ENCODE assay signal across 8 mouse cellular contexts in genomic region chr11:70002471-70002870, GRCm38 (mm10). TPM values are rescaled to one million over a fixed set of nuclear protein-coding genes. Genes with fewer than 3 reads are reported as not detected.
A peak's percentile ranks its signal among the peaks of the same experiment; 100 is the strongest.
DNase-seq lines count a peak whose midpoint lies in the region; ATAC-seq and TF ChIP-seq lines count a peak whose summit lies in the region.

No protein-coding gene starts in this region.

- no peak for ATAC-seq in kidney, embryonic 16.5 days (ENCODE audit: low FRiP score, low TSS enrichment)
- ATAC-seq in embryonic facial prominence, embryonic 14.5 days (ENCODE audit: low read depth): no peak
- ATAC-seq in hindbrain, postnatal 0 days: no peak
- ATAC-seq in midbrain, postnatal 0 days (ENCODE audit: low FRiP score): no peak
- no peak for ATAC-seq in megakaryocyte-erythroid progenitor cell, adult 5-6 weeks (replicated peaks; ENCODE audit: low FRiP score, low TSS enrichment, poor library complexity, severe bottlenecking)

- peak overlapping the region; percentile 82 for H3K4me2 ChIP-seq in kidney, embryonic 16.5 days (replicated peaks; ENCODE audit: low read depth, low read length)
- peak overlapping the region; percentile 94 for H3K4me2 ChIP-seq in embryonic facial prominence, embryonic 14.5 days (ENCODE audit: low read depth, low read length)
- H3K4me2 ChIP-seq in hindbrain, postnatal 0 days (ENCODE audit: low read depth, low read length): peak overlapping the region; percentile 92
- peak overlapping the region; percentile 89 for H3K4me2 ChIP-seq in midbrain, postnatal 0 days (ENCODE audit: low read depth, low read length, poor library complexity, severe bottlenecking)

- DNase-seq in kidney, adult 11 months: no peak
- DNase-seq in embryonic facial prominence, embryonic 14.5 days (ENCODE audit: low spot score): no peak
- DNase-seq in hindbrain, postnatal 0 days (ENCODE audit: low spot score): no peak
- DNase-seq in midbrain, postnatal 0 days (ENCODE audit: low spot score): no peak
- DNase-seq in thymus, postnatal 4 days: no peak
- DNase-seq in gastrocnemius, adult 18-20 months (ENCODE audit: low spot score): no peak

- H3K36me3 ChIP-seq in kidney, embryonic 16.5 days (ENCODE audit: insufficient read depth, low read length): peaks cover 54% of the 10 kb centered on the region
- peaks cover 57% of the 10 kb centered on the region for H3K36me3 ChIP-seq in embryonic facial prominence, embryonic 14.5 days (ENCODE audit: control insufficient read depth, insufficient read depth, low read length)
- peaks cover 37% of the 10 kb centered on the region for H3K36me3 ChIP-seq in hindbrain, postnatal 0 days (ENCODE audit: insufficient read depth, low read length)
- H3K36me3 ChIP-seq in midbrain, postnatal 0 days (ENCODE audit: insufficient read depth, low read length): peaks cover 34% of the 10 kb centered on the region

- H3K27me3 ChIP-seq in kidney, embryonic 16.5 days (ENCODE audit: insufficient read depth, low read length): no peaks in the 10 kb centered on the region
- H3K27me3 ChIP-seq in embryonic facial prominence, embryonic 14.5 days (replicated peaks; ENCODE audit: control insufficient read depth, insufficient read depth, low read length): no peaks in the 10 kb centered on the region
- H3K27me3 ChIP-seq in hindbrain, postnatal 0 days (ENCODE audit: insufficient read depth, low read length): no peaks in the 10 kb centered on the region
- no peaks in the 10 kb centered on the region for H3K27me3 ChIP-seq in midbrain, postnatal 0 days (ENCODE audit: insufficient read depth, low read length)

- no peak for TF ChIP-seq CTCF in hindbrain, postnatal 0 days (IDR thresholded peaks at IDR 0.05; ENCODE audit: low read depth)
- no peak for TF ChIP-seq CTCF in midbrain, postnatal 0 days (IDR thresholded peaks at IDR 0.05)

- no peak overlapping the region for H3K4me3 ChIP-seq in kidney, embryonic 16.5 days (ENCODE audit: low read length)
- peak overlapping the region; percentile 74 for H3K4me3 ChIP-seq in embryonic facial prominence, embryonic 14.5 days (ENCODE audit: low read depth, low read length)
- H3K4me3 ChIP-seq in hindbrain, postnatal 0 days (ENCODE audit: low read length): peak overlapping the region; percentile 67
- peak overlapping the region; percentile 81; the same call in 1 of the 2 replicates for H3K4me3 ChIP-seq in midbrain, postnatal 0 days (ENCODE audit: low read depth, low read length)

- H3K27ac ChIP-seq in kidney, embryonic 16.5 days (ENCODE audit: low read length): no peak overlapping the region
- H3K27ac ChIP-seq in embryonic facial prominence, embryonic 14.5 days (replicated peaks; ENCODE audit: low read depth, low read length): no peak overlapping the region
- H3K27ac ChIP-seq in hindbrain, postnatal 0 days: no peak overlapping the region
- no peak overlapping the region for H3K27ac ChIP-seq in midbrain, postnatal 0 days (ENCODE audit: low read depth, low read length)

- peaks cover 33% of the 10 kb centered on the region for H3K4me1 ChIP-seq in kidney, embryonic 16.5 days (ENCODE audit: insufficient read depth, low read length)
- H3K4me1 ChIP-seq in embryonic facial prominence, embryonic 14.5 days (ENCODE audit: control insufficient read depth, insufficient read depth, low read length): peaks cover 19% of the 10 kb centered on the region
- peaks cover 22% of the 10 kb centered on the region for H3K4me1 ChIP-seq in hindbrain, postnatal 0 days (ENCODE audit: insufficient read depth, low read length)
- H3K4me1 ChIP-seq in midbrain, postnatal 0 days (ENCODE audit: insufficient read depth, low read length): peaks cover 17% of the 10 kb centered on the region

- H3K9me3 ChIP-seq in kidney, embryonic 16.5 days (ENCODE audit: low read length): no peaks in the 10 kb centered on the region
- no peaks in the 10 kb centered on the region for H3K9me3 ChIP-seq in embryonic facial prominence, embryonic 14.5 days (ENCODE audit: control insufficient read depth, low read length)
- no peaks in the 10 kb centered on the region for H3K9me3 ChIP-seq in hindbrain, postnatal 0 days (ENCODE audit: low read length)
- no peaks in the 10 kb centered on the region for H3K9me3 ChIP-seq in midbrain, postnatal 0 days (ENCODE audit: low read length)

- 0 out of 2 replicates have a peak overlapping the region, but pooled peaks have one; percentile 15 for H3K9ac ChIP-seq in kidney, embryonic 16.5 days (replicated peaks; ENCODE audit: low read length)
- H3K9ac ChIP-seq in embryonic facial prominence, embryonic 14.5 days (ENCODE audit: low read depth, low read length): peak overlapping the region; percentile 28; the same call in 1 of the 2 replicates
- H3K9ac ChIP-seq in hindbrain, postnatal 0 days (replicated peaks; ENCODE audit: low read length): no peak overlapping the region
- 0 out of 2 replicates have a peak overlapping the region, but pooled peaks have one; percentile 19 for H3K9ac ChIP-seq in midbrain, postnatal 0 days (replicated peaks; ENCODE audit: low read length, poor library complexity, severe bottlenecking)

- WGBS in kidney, embryonic 16.5 days: 86% methylated on average over 2 of the region's 2 CpGs
- 80% methylated on average over 2 of the region's 2 CpGs for WGBS in embryonic facial prominence, embryonic 14.5 days
- WGBS in hindbrain, postnatal 0 days: 96% methylated on average over 2 of the region's 2 CpGs
- 91% methylated on average over 2 of the region's 2 CpGs for WGBS in midbrain, postnatal 0 days

RNA-seq across cellular contexts. Expression of gene Dvl2, which starts 2.1 kb away (rescaled TPM):
- 39.1 and 40.7 TPM in 2 replicates for polyA plus RNA-seq in kidney, embryonic 16.5 days (2015; fragmentation: Nextera tagmentation; extraction: Ambion mirVana)
- 30.8 and 36.2 TPM in 2 replicates for polyA plus RNA-seq in embryonic facial prominence, embryonic 14.5 days (2014; fragmentation: Nextera tagmentation; extraction: Ambion mirVana)
- total RNA-seq in hindbrain, postnatal 0 days (2014; rRNA removed): 20.9 and 37.3 TPM in 2 replicates
- 18.1 and 19.3 TPM in 2 replicates for polyA plus RNA-seq in hindbrain, postnatal 0 days (2015; fragmentation: Nextera tagmentation; extraction: Ambion mirVana)
- total RNA-seq in midbrain, postnatal 0 days (2014; rRNA removed): 31.5 and 33.3 TPM in 2 replicates
- polyA plus RNA-seq in midbrain, postnatal 0 days (2015; fragmentation: Nextera tagmentation; extraction: Ambion mirVana): 19.0 and 20.0 TPM in 2 replicates
- total RNA-seq in megakaryocyte-erythroid progenitor cell, adult 5-6 weeks (2014; fragmentation: Nextera tagmentation): 20.3 and 30.0 TPM in 2 replicates
- total RNA-seq in megakaryocyte-erythroid progenitor cell, adult 5-6 weeks (2017): 15.8 and 20.8 TPM in 2 replicates
- 1 to 10 TPM; 3.5 to 4.3 TPM for total RNA-seq in gastrocnemius, adult 18-20 months (2021)

RNA-seq across cellular contexts. Expression of gene Phf23, which starts 6.9 kb away (rescaled TPM):
- polyA plus RNA-seq in kidney, embryonic 16.5 days (2015; fragmentation: Nextera tagmentation; extraction: Ambion mirVana): 69.1 and 74.5 TPM in 2 replicates
- polyA plus RNA-seq in embryonic facial prominence, embryonic 14.5 days (2014; fragmentation: Nextera tagmentation; extraction: Ambion mirVana): 47.0 and 49.3 TPM in 2 replicates
- total RNA-seq in hindbrain, postnatal 0 days (2014; rRNA removed): 34.3 and 47.9 TPM in 2 replicates
- 44.0 and 46.0 TPM in 2 replicates for polyA plus RNA-seq in hindbrain, postnatal 0 days (2015; fragmentation: Nextera tagmentation; extraction: Ambion mirVana)
- 42.4 and 45.2 TPM in 2 replicates for total RNA-seq in midbrain, postnatal 0 days (2014; rRNA removed)
- 37.6 and 40.0 TPM in 2 replicates for polyA plus RNA-seq in midbrain, postnatal 0 days (2015; fragmentation: Nextera tagmentation; extraction: Ambion mirVana)
- total RNA-seq in megakaryocyte-erythroid progenitor cell, adult 5-6 weeks (2014; fragmentation: Nextera tagmentation): 49.1 and 53.9 TPM in 2 replicates
- 46.2 and 53.7 TPM in 2 replicates for total RNA-seq in megakaryocyte-erythroid progenitor cell, adult 5-6 weeks (2017)
- total RNA-seq in gastrocnemius, adult 18-20 months (2021): 10 to 100 TPM; 18.0 to 19.2 TPM

RNA-seq across cellular contexts. Expression of gene Gabarap, which starts 11.5 kb away (rescaled TPM):
- 437 and 481 TPM in 2 replicates for polyA plus RNA-seq in kidney, embryonic 16.5 days (2015; fragmentation: Nextera tagmentation; extraction: Ambion mirVana)
- polyA plus RNA-seq in embryonic facial prominence, embryonic 14.5 days (2014; fragmentation: Nextera tagmentation; extraction: Ambion mirVana): 577 and 590 TPM in 2 replicates
- total RNA-seq in hindbrain, postnatal 0 days (2014; rRNA removed): 175 and 209 TPM in 2 replicates
- 548 and 563 TPM in 2 replicates for polyA plus RNA-seq in hindbrain, postnatal 0 days (2015; fragmentation: Nextera tagmentation; extraction: Ambion mirVana)
- total RNA-seq in midbrain, postnatal 0 days (2014; rRNA removed): 197 and 226 TPM in 2 replicates
- polyA plus RNA-seq in midbrain, postnatal 0 days (2015; fragmentation: Nextera tagmentation; extraction: Ambion mirVana): 501 and 511 TPM in 2 replicates
- 267 and 278 TPM in 2 replicates for total RNA-seq in megakaryocyte-erythroid progenitor cell, adult 5-6 weeks (2014; fragmentation: Nextera tagmentation)
- total RNA-seq in megakaryocyte-erythroid progenitor cell, adult 5-6 weeks (2017): 222 and 223 TPM in 2 replicates
- 100 to 1,000 TPM; 211 to 222 TPM for total RNA-seq in gastrocnemius, adult 18-20 months (2021)

RNA-seq across cellular contexts. Expression of gene Acadvl, which starts 12.7 kb away (rescaled TPM):
- 107 and 114 TPM in 2 replicates for polyA plus RNA-seq in kidney, embryonic 16.5 days (2015; fragmentation: Nextera tagmentation; extraction: Ambion mirVana)
- 90.0 and 95.5 TPM in 2 replicates for polyA plus RNA-seq in embryonic facial prominence, embryonic 14.5 days (2014; fragmentation: Nextera tagmentation; extraction: Ambion mirVana)
- 44.4 and 47.2 TPM in 2 replicates for total RNA-seq in hindbrain, postnatal 0 days (2014; rRNA removed)
- 65.2 and 75.2 TPM in 2 replicates for polyA plus RNA-seq in hindbrain, postnatal 0 days (2015; fragmentation: Nextera tagmentation; extraction: Ambion mirVana)
- 35.9 and 42.7 TPM in 2 replicates for total RNA-seq in midbrain, postnatal 0 days (2014; rRNA removed)
- 62.1 and 64.2 TPM in 2 replicates for polyA plus RNA-seq in midbrain, postnatal 0 days (2015; fragmentation: Nextera tagmentation; extraction: Ambion mirVana)
- total RNA-seq in megakaryocyte-erythroid progenitor cell, adult 5-6 weeks (2014; fragmentation: Nextera tagmentation): 50.8 and 85.0 TPM in 2 replicates
- total RNA-seq in megakaryocyte-erythroid progenitor cell, adult 5-6 weeks (2017): 58.1 and 70.7 TPM in 2 replicates
- total RNA-seq in gastrocnemius, adult 18-20 months (2021): 100 to 1,000 TPM; 319 to 378 TPM

RNA-seq across cellular contexts. Expression of gene Dlg4, which starts 14.3 kb away (rescaled TPM):
- 9.3 and 13.2 TPM in 2 replicates for polyA plus RNA-seq in kidney, embryonic 16.5 days (2015; fragmentation: Nextera tagmentation; extraction: Ambion mirVana)
- 7.3 and 8.4 TPM in 2 replicates for polyA plus RNA-seq in embryonic facial prominence, embryonic 14.5 days (2014; fragmentation: Nextera tagmentation; extraction: Ambion mirVana)
- 209 and 225 TPM in 2 replicates for total RNA-seq in hindbrain, postnatal 0 days (2014; rRNA removed)
- 18.8 and 22.4 TPM in 2 replicates for polyA plus RNA-seq in hindbrain, postnatal 0 days (2015; fragmentation: Nextera tagmentation; extraction: Ambion mirVana)
- total RNA-seq in midbrain, postnatal 0 days (2014; rRNA removed): 256 and 269 TPM in 2 replicates
- polyA plus RNA-seq in midbrain, postnatal 0 days (2015; fragmentation: Nextera tagmentation; extraction: Ambion mirVana): 16.1 and 18.1 TPM in 2 replicates
- total RNA-seq in megakaryocyte-erythroid progenitor cell, adult 5-6 weeks (2014; fragmentation: Nextera tagmentation): 2.1 and 3.0 TPM in 2 replicates
- 0.23 and 0.76 TPM in 2 replicates for total RNA-seq in megakaryocyte-erythroid progenitor cell, adult 5-6 weeks (2017)
- total RNA-seq in gastrocnemius, adult 18-20 months (2021): 1 to 10 TPM; 3.4 to 5.3 TPM
